18 mouse cellular contexts compared by ENCODE assay signal in genomic region chr2:138273404-138274073, GRCm38 (mm10). TPM values are rescaled to one million over a fixed set of nuclear protein-coding genes. Genes with fewer than 3 reads are reported as not detected.
DNase-seq lines count a peak whose midpoint lies in the region; ATAC-seq and TF ChIP-seq lines count a peak whose summit lies in the region.
"Had no signal": no experiment of that assay in that cellular context is flagged by ENCODE, and none has a peak within 500 bp of the region (broad histone marks: within the 10 kb centered on the region; RNA-seq: fewer than 3 reads in every experiment).

No protein-coding gene starts in this region.

- H3K4me1 ChIP-seq in lung, postnatal 0 days (ENCODE audit: insufficient read depth, low read depth, low read length): peaks cover 27% of the 10 kb centered on the region
- peaks cover 47% of the 10 kb centered on the region for H3K4me1 ChIP-seq in intestine, embryonic 16.5 days (ENCODE audit: control insufficient read depth, insufficient read depth, low read length)
- H3K4me1 ChIP-seq in stomach, embryonic 14.5 days (ENCODE audit: control insufficient read depth, insufficient read depth, low read length): peaks cover 49% of the 10 kb centered on the region
- H3K4me1 ChIP-seq in hindbrain, embryonic 16.5 days (ENCODE audit: control insufficient read depth, insufficient read depth, low read depth, low read length): peaks cover 9% of the 10 kb centered on the region

- peak overlapping the region; percentile 38 for H3K27ac ChIP-seq in lung, postnatal 0 days (ENCODE audit: low read length)
- no peak overlapping the region for H3K27ac ChIP-seq in intestine, embryonic 16.5 days (ENCODE audit: low read length)
- peak overlapping the region; percentile 56; the same call in 1 of the 2 replicates for H3K27ac ChIP-seq in stomach, embryonic 14.5 days (ENCODE audit: low read length)
- no peak overlapping the region for H3K27ac ChIP-seq in hindbrain, embryonic 16.5 days (ENCODE audit: low read depth, low read length)
- H3K27ac ChIP-seq: embryonic facial prominence, embryonic 10.5 days; forebrain, embryonic 10.5 days; heart, adult 2 months; heart, embryonic 15.5 days; hindbrain, embryonic 13.5 days had no signal

- TF ChIP-seq CTCF in lung, postnatal 0 days (IDR thresholded peaks at IDR 0.05): no peak

- no peak for ATAC-seq in lung, postnatal 0 days
- no peak for ATAC-seq in intestine, embryonic 16.5 days
- no peak for ATAC-seq in stomach, embryonic 14.5 days (ENCODE audit: insufficient number of reproducible peaks, insufficient read depth, low FRiP score, low read depth)
- no peak for ATAC-seq in hindbrain, embryonic 16.5 days
- ATAC-seq: forebrain, embryonic 14.5 days had no signal

- no peaks in the 10 kb centered on the region for H3K9me3 ChIP-seq in lung, postnatal 0 days (ENCODE audit: low read length)
- H3K9me3 ChIP-seq in intestine, embryonic 16.5 days (ENCODE audit: control insufficient read depth, low read length): no peaks in the 10 kb centered on the region
- H3K9me3 ChIP-seq in stomach, embryonic 14.5 days (ENCODE audit: control insufficient read depth, low read depth, low read length): no peaks in the 10 kb centered on the region
- no peaks in the 10 kb centered on the region for H3K9me3 ChIP-seq in hindbrain, embryonic 16.5 days (ENCODE audit: control insufficient read depth, low read length)
- H3K9me3 ChIP-seq: embryonic facial prominence, embryonic 10.5 days; forebrain, embryonic 10.5 days; heart, embryonic 15.5 days; hindbrain, embryonic 13.5 days had no signal

- H3K4me3 ChIP-seq in lung, postnatal 0 days (ENCODE audit: low read depth, low read length): no peak overlapping the region
- no peak overlapping the region for H3K4me3 ChIP-seq in intestine, embryonic 16.5 days (ENCODE audit: low read length)
- no peak overlapping the region for H3K4me3 ChIP-seq in stomach, embryonic 14.5 days (ENCODE audit: low read depth, low read length)
- H3K4me3 ChIP-seq in hindbrain, embryonic 16.5 days (ENCODE audit: low read length): no peak overlapping the region
- H3K4me3 ChIP-seq: embryonic facial prominence, embryonic 10.5 days; forebrain, embryonic 10.5 days; heart, adult 2 months; heart, embryonic 15.5 days; hindbrain, embryonic 13.5 days had no signal

- no peaks in the 10 kb centered on the region for H3K27me3 ChIP-seq in lung, postnatal 0 days (replicated peaks; ENCODE audit: insufficient read depth, low read length)
- no peaks in the 10 kb centered on the region for H3K27me3 ChIP-seq in intestine, embryonic 16.5 days (replicated peaks; ENCODE audit: control insufficient read depth, insufficient read depth, low read length)
- no peaks in the 10 kb centered on the region for H3K27me3 ChIP-seq in stomach, embryonic 14.5 days (ENCODE audit: control insufficient read depth, insufficient read depth, low read length)
- H3K27me3 ChIP-seq in hindbrain, embryonic 16.5 days (replicated peaks; ENCODE audit: control insufficient read depth, insufficient read depth, low read length): no peaks in the 10 kb centered on the region
- H3K27me3 ChIP-seq: heart, embryonic 15.5 days; hindbrain, embryonic 13.5 days had no signal

- H3K9ac ChIP-seq in lung, postnatal 0 days (replicated peaks; ENCODE audit: low read depth): no peak overlapping the region
- H3K9ac ChIP-seq in intestine, embryonic 16.5 days (ENCODE audit: low read depth, low read length): no peak overlapping the region
- no peak overlapping the region for H3K9ac ChIP-seq in stomach, embryonic 14.5 days (replicated peaks; ENCODE audit: low read depth, low read length)
- no peak overlapping the region for H3K9ac ChIP-seq in hindbrain, embryonic 16.5 days (ENCODE audit: low read depth, low read length)
- H3K9ac ChIP-seq: heart, embryonic 15.5 days; hindbrain, embryonic 13.5 days had no signal

- 59% methylated on average over 9 of the region's 9 CpGs for WGBS in lung, postnatal 0 days
- 74% methylated on average over 9 of the region's 9 CpGs for WGBS in intestine, embryonic 16.5 days
- 70% methylated on average over 9 of the region's 9 CpGs for WGBS in stomach, embryonic 14.5 days
- 85% methylated on average over 9 of the region's 9 CpGs for WGBS in hindbrain, embryonic 16.5 days

- no peaks in the 10 kb centered on the region for H3K36me3 ChIP-seq in lung, postnatal 0 days (ENCODE audit: insufficient read depth, low read length)
- no peaks in the 10 kb centered on the region for H3K36me3 ChIP-seq in intestine, embryonic 16.5 days (ENCODE audit: control insufficient read depth, insufficient read depth, low read length)
- no peaks in the 10 kb centered on the region for H3K36me3 ChIP-seq in stomach, embryonic 14.5 days (ENCODE audit: control insufficient read depth, insufficient read depth, low read length)
- H3K36me3 ChIP-seq in hindbrain, embryonic 16.5 days (ENCODE audit: control insufficient read depth, insufficient read depth, low read length): no peaks in the 10 kb centered on the region
- H3K36me3 ChIP-seq: embryonic facial prominence, embryonic 10.5 days; forebrain, embryonic 10.5 days; heart, embryonic 15.5 days; hindbrain, embryonic 13.5 days had no signal

- H3K4me2 ChIP-seq in lung, postnatal 0 days (replicated peaks; ENCODE audit: low read depth, low read length): no peak overlapping the region
- 0 out of 2 replicates have a peak overlapping the region, but pooled peaks have one; percentile 14 for H3K4me2 ChIP-seq in intestine, embryonic 16.5 days (ENCODE audit: low read depth, low read length)
- H3K4me2 ChIP-seq in stomach, embryonic 14.5 days (replicated peaks; ENCODE audit: low read depth, low read length): no peak overlapping the region; the same call in 1 of the 2 replicates
- no peak overlapping the region for H3K4me2 ChIP-seq in hindbrain, embryonic 16.5 days (ENCODE audit: low read length)
- H3K4me2 ChIP-seq: heart, embryonic 11.5 days; heart, embryonic 15.5 days; hindbrain, embryonic 13.5 days had no signal

- DNase-seq in lung, postnatal 0 days (ENCODE audit: low spot score): peak; percentile 17
- no peak for DNase-seq in lung, postnatal 10 days
- no peak for DNase-seq in cerebellum, adult 18-20 months
- DNase-seq: adrenal gland, adult 2 months; adrenal gland, postnatal 25 days; cerebellum, adult 2 months; cerebellum, postnatal 10 days; heart, adult 2 months; heart, postnatal 14 days had no signal

- no peak for TF ChIP-seq EP300 in lung, postnatal 0 days (IDR thresholded peaks at IDR 0.05)

RNA-seq across cellular contexts. Expression of gene Btbd3, which starts 17.2 kb away (rescaled TPM):
- polyA plus RNA-seq in lung, postnatal 0 days (2015; fragmentation: Nextera tagmentation; extraction: Ambion mirVana): 53.7 and 58.6 TPM in 2 replicates
- 17.9 and 19.8 TPM in 2 replicates for polyA plus RNA-seq in intestine, embryonic 16.5 days (2015; fragmentation: Nextera tagmentation; extraction: Ambion mirVana)
- 35.7 and 36.5 TPM in 2 replicates for polyA plus RNA-seq in stomach, embryonic 14.5 days (2014; fragmentation: Nextera tagmentation; extraction: Ambion mirVana)
- 33.7 and 37.5 TPM in 2 replicates for polyA plus RNA-seq in hindbrain, embryonic 16.5 days (2015; fragmentation: Nextera tagmentation; extraction: Ambion mirVana)

Comparison
In these comparisons a context has a peak if more than half of its experiments do, and no peak if none do; other contexts are left out.
1. H3K27ac ChIP-seq: peak in lung, postnatal 0 days (single experiment) and stomach, embryonic 14.5 days (single experiment); none in intestine, embryonic 16.5 days (single experiment) and hindbrain, embryonic 16.5 days (single experiment).